Mouse (Mus musculus) gastrocnemius, postnatal 14 days (tissue): ENCODE measurements around the gene Isoc2a. TPM values are rescaled to one million over a fixed set of nuclear protein-coding genes. Genes with fewer than 3 reads are reported as not detected.
"Not testable (repeated sequence)": the region's sequence is repeated elsewhere in the genome, so short reads cannot be mapped to it uniquely, and the experiment has no call there.

Source experiments
- DNase-seq: peaks from one replicate; pipeline ENCODE4 v3.0.0; 2021; ENCODE audit warnings: mixed read lengths
- intact Hi-C: fragments of 180-260 bp; cut with DNase I; formaldehyde crosslinking; loops from one replicate; pipeline ENCODE4 v1.15.1; 2025; ENCODE audit warnings: low total_unique reads
- long read RNA-seq, 2 experiments: library from polyadenylated mRNA; stranded (forward); transcript quantifications; one replicate each; pipeline ENCODE4 v2.0.0; 2021
- total RNA-seq, 2 experiments: library from RNA; stranded (reverse); gene quantifications; 2 replicates each; pipeline ENCODE4 v1.2.3; 2021

Gene Isoc2a
- 10 to 100 TPM; 15.8 to 16.7 TPM for total RNA-seq
- long read RNA-seq, experiment 1: 0 reads
- long read RNA-seq, experiment 2, partial matches to known transcripts: 3 of 5 reads
- long read RNA-seq, experiment 2, other reads (novel, unspliced or antisense): 2 of 5 reads

GRCm38 (mm10) chr7:4876753-4877221 is at the start of gene Isoc2a:
TSS of gene Isoc2a (plus strand) at chr7:4877153.
- peak; percentile 89 for DNase-seq
- intact Hi-C loops: no loop called here

DNA sequence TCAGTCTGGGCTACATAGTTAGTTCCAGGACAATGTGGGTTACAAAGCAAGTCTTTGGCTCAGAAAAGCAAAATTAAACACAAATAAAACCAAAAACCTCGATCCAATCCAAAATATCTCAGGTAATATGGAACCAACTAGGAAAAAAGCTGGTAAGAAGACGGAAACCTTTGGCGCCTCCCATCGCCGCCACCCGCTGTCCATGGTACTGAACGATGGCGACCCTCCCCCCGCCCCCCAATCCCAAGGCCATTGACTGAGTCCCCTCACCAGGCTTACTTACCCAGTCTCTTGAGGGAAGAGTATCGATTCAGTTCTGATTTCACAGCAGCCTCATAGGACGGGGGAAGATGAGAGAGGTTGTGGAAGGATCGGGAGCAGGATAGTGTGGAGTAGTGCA is 46.5 kb upstream of the Isoc2a start:
- intact Hi-C loops: no loop called here
- no peak for DNase-seq

DNA sequence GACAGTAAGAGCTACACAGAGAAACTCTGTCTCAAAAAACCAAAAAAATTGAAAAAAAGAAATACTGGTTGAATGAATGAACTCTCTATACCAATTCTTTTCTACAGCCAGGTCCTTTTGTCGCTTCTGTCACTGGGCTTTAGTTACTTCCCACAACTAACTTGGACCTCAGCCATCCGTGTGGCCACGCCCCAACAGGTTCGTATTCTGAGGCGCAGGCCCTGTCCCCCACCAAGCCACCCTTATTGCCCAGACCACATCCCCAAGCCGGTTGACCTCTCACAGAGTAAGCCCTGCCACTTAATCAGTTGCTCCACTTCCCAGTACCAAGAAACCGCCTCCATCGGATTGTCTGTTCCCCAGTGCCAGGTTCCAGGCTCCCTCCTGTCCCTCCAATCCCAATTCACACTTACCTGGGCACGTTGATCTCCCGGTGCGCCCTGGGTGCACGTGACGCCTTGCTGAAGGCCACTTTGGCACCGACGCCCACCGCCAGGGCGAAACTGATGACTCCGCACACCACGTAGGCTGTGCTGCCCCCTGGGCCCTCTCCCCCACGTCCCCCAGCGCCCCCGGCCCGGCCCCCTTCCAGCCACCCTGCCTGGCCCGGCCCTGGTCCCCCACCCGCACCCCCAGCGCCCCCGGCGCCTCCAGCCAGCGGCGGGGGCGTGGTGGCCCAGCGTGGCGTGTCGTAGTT is 41.2 kb upstream of the Isoc2a start:
- intact Hi-C loops: no loop called here
- no peak for DNase-seq

GRCm38 (mm10) chr7:4836351-4836792 is 40.6 kb upstream of the Isoc2a start:
- intact Hi-C loops: no loop called here

DNA sequence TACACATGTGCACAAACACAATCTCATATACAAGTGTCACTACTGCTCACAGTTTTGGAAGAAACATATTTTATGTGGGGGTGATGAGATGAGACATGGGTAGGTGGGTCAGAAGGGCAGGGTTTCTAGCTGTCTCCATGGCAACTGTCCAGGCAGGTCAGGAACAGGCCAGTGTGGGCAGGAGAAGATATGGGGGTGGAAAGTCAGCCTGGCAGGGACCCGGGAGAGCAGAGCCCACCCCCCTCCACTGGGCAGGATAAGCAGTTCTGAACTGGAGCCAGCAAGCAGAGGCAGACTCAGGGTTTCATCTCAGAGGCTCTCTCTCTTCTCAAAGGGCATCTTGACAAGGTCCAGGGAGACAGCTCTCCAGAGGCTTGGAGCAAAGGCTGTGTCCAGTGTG is 39.3 kb upstream of the Isoc2a start:
- intact Hi-C loops: no loop called here
- DNase-seq: no peak

More at GRCm38 (mm10) chr7:4836351-4836792, 40.6 kb upstream of the Isoc2a start:
- peak; percentile 37 for DNase-seq

- intact Hi-C loops: no loop called here
- no peak for DNase-seq
Observed at GRCm38 (mm10) chr7:4842077-4842476, 34.9 kb upstream of the Isoc2a start.

- intact Hi-C loops: no loop called here
- DNase-seq: no peak
Observed at GRCm38 (mm10) chr7:4842634-4843131, 34.3 kb upstream of the Isoc2a start.

- no peak for DNase-seq
- intact Hi-C loops: no loop called here
Observed at GRCm38 (mm10) chr7:4843604-4844244, 33.2 kb upstream of the Isoc2a start.

DNA sequence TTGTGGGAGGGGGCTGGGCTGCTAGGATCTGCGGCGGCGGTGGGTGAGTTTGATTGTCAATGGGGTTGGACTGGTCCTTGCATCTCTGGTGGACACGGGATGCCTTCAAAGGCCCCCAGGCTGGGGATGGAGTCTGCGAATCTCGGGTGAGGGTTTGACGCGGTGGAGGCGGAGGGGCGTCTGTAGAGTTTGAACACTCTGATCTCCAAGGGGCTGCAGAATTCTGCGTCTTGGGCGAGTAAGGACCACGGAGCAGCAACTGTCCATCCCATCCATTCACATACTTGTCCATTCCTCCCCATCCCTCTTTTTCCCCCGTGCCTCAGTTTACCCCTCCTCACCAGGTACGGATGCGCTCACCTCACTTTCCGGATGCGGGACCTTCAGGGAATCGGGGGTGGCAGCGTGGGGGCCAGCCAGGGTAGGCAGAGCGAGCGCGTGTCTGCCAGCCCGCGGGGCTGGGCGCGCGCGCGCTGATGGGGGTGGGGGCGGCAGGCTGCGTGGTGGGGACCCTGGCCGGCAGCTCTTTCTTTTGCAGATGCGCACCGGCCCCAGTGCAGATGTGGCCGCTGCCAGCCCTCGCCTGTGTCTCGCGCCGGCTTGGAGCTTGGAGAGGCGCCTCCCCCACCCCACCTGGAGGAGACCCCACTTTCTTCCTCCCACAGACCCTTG is 32.6 kb upstream of the Isoc2a start, which contains the start of gene Shisa7:
TSS of gene Shisa7 (minus strand) at position 452 of the 672 bp plus-strand sequence.
- no peak for DNase-seq
- intact Hi-C loops: no loop called here

- intact Hi-C loops: no loop called here
Observed at GRCm38 (mm10) chr7:4844917-4845309, 32.0 kb upstream of the Isoc2a start.

DNA sequence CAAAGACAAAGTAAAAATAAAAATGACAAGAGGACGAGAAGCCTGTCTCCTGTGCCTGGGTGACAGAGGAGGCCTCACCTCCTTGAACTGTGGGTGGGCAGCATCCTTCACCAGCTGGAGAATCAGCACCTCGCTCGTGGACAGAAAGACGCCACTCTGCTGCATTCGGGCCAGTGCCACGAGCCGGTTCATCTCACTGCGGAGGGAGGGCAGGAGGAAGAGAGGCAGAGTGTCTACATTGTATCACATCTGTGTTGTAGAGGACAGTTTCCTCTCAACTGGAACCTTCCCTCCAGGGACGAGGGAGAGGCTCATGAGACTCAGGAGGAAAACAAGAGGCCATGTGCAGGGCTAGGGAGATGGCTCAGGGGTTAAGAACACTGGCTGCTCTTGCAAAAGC is 27.6 kb upstream of the Isoc2a start:
- no peak for DNase-seq
- intact Hi-C loops: no loop called here

More at GRCm38 (mm10) chr7:4844917-4845309, 32.0 kb upstream of the Isoc2a start:
- DNase-seq: peak; percentile 30

DNA sequence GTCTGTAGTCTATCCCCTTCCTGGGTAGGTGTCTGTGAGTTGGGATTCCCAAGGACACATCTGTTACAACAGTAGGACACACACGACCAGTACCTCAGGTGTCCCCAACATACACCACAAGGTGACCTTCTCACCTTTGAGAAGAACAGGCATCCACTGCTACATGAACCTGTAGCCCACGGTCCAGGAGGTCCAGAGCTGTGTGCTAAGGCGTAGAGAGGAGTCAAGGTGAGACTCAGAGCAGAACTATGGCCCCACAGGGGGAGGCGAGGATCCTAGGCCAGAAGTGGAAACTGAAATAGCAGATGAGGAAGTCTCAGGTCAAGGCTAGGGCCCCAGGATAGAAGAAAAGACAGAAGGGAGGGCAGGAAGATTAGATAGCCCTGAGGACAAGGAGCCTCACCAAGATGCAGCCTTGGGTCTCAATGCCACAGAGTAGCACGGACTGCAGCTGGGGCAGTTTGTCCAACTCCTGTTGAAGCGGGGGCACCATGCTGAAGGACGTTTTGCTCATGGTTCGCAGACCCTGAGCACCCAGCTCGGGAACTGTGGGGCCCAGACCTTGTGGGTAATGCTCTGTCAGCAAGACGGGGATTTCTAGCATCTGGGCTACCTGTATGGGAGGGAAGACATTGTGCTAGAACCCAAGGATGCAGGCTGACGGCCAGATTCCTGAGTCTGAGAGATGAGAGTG is 26.2 kb upstream of the Isoc2a start:
- no peak for DNase-seq
- intact Hi-C loops: no loop called here

DNA sequence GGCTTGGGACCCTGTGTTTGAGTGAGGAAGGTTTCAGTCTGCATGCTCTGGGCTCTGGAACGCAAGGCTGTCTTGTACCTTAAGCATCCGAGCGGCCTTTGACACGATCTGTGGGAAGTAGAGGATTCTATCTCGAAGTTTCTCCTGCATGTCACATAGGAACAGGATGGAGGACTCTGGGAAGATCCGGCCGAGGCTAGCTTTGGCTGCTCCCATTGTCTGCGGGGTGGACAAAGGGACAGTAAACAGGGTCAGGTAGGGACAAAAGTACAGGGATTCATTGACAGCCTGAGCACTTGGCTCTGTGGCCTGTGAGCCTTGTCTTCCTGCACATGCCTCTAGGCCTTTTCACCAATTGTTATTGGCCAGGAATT is 25.7 kb upstream of the Isoc2a start:
- intact Hi-C loops: no loop called here
- no peak for DNase-seq

DNA sequence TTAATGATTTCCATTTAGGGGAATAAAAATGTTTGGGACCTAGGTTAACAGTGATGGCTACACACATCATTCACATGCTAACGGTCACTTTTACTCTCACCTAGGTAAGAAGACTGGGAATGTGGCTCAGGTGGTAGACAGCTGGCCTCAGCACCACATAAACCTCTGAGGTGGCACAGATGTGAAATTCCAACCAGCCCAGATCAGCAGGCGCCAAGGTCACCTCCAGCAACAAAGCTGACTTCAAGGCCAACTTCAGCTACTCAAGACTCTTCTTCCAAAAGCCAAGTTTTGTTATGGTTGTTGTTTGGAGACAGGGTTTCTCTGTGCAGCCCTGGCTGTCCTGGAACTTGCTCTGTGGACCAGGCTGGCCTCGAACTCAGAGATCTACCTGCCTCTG is 23.3 kb upstream of the Isoc2a start:
- DNase-seq: no peak
- intact Hi-C loops: no loop called here

- intact Hi-C loops: no loop called here
- DNase-seq: no peak
Observed at GRCm38 (mm10) chr7:4856508-4856907, 20.4 kb upstream of the Isoc2a start.

GRCm38 (mm10) chr7:4857321-4857720 is 19.6 kb upstream of the Isoc2a start:
- no peak for DNase-seq
- intact Hi-C loops: no loop called here

DNA sequence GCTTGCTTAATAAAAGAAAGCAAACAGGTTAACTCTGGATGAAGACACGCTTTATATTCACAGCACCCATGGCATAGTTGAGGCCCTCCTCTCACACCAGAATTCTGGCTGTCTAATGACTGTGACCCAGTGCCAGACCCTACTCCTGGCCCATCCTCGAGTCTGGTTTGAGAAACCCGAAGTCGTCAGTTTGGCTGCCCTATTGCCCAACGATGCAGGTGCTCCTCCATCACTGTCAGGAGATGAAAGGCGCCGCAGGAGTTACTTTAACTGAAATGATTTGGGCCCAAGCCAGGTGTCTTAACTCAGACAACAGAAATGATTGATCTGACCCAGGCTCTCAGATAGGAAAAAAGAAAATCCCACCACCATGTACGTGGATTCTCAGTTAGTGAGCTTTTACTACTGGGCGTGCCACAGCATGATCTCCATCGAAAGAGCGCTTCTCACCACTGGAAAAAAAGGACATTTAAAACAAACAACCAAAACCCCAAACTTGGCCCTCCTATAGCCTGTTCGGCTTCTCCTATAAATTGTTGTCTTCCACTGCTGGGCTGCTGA is 17.5 kb upstream of the Isoc2a start:
- no peak for DNase-seq
- intact Hi-C loops: no loop called here

- DNase-seq, intact Hi-C loops: not testable (repeated sequence)
Observed at GRCm38 (mm10) chr7:4860926-4861325, 16.0 kb upstream of the Isoc2a start.

DNA sequence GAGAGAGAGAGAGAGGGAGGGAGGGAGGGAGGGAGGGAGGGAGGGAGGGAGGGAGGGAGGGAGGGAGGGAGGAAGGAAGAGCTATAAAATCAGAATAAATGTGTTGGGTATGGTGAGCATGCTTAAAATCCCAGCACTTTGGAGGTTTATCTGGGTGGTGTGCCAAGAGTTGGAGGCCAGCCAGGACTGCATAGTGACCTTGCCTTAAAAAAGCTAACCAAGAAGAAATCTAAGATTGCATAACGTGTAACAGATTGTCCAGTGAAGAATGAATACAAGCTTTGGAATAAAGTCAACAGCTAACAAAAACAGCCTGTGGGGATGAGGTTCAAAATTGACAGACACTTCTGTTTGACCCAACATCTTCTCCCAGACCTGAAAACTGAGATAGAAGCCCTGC is 13.9 kb upstream of the Isoc2a start:
- DNase-seq: peak; percentile 65
- intact Hi-C loops: no loop called here
